Mouse (Mus musculus) stomach, postnatal 0 days (tissue): Measurements from ENCODE around the gene Scn2a. TPM values are rescaled to one million over a fixed set of nuclear protein-coding genes. Genes with fewer than 3 reads are reported as not detected.

ENCODE experiments used
- ATAC-seq: fragments of 200-750 bp; cut with Nextera tagmentation; 2 replicates; pipeline ENCODE4 v1.8.0; 2017; ENCODE audit not compliant: low FRiP score, low TSS enrichment
- DNase-seq: peaks from one replicate; pipeline ENCODE4 v3.0.0-alpha.2; 2016; ENCODE audit warnings: low spot score
- H3K27ac ChIP-seq: fragments of 300-500 bp; sonication (generic); replicated peaks from 2 replicates; pipeline ENCODE4 v1.5.1; 2014; ENCODE audit warnings: mild to moderate bottlenecking, control low read depth
- H3K27me3 ChIP-seq: fragments of 300-500 bp; sonication (generic); 2 replicates; pipeline ENCODE4 v1.6.1; 2014; ENCODE audit warnings: low read length; ENCODE audit not compliant: control insufficient read depth, insufficient read depth
- H3K36me3 ChIP-seq: fragments of 300-500 bp; sonication (generic); 2 replicates; pipeline ENCODE4 v1.6.1; 2014; ENCODE audit warnings: low read length, mixed read lengths; ENCODE audit not compliant: control insufficient read depth, insufficient read depth
- H3K4me1 ChIP-seq: fragments of 300-500 bp; sonication (generic); replicated peaks from 2 replicates; pipeline ENCODE4 v1.6.1; 2014; ENCODE audit warnings: antibody characterized with exemption; ENCODE audit not compliant: control insufficient read depth, insufficient read depth
- H3K4me2 ChIP-seq: fragments of 300-500 bp; sonication (generic); replicated peaks from 2 replicates; pipeline ENCODE4 v1.6.1; 2014; ENCODE audit warnings: low read depth, mild to moderate bottlenecking, control low read depth, moderate library complexity
- H3K4me3 ChIP-seq: fragments of 300-500 bp; sonication (generic); 2 replicates; pipeline ENCODE4 v1.5.1; 2014; ENCODE audit warnings: low read depth, low read length, control low read depth
- H3K9ac ChIP-seq: fragments of 300-500 bp; sonication (generic); 2 replicates; pipeline ENCODE4 v1.6.1; 2014; ENCODE audit warnings: mild to moderate bottlenecking, low read length, control low read depth, mixed read lengths
- H3K9me3 ChIP-seq: fragments of 300-500 bp; sonication (generic); 2 replicates; pipeline ENCODE4 v1.6.1; 2016; ENCODE audit warnings: low read length; ENCODE audit not compliant: control insufficient read depth
- CTCF ChIP-seq: IDR thresholded peaks from 2 replicates; pipeline ENCODE4 v1.5.1; 2016; ENCODE audit warnings: antibody characterized with exemption, low read depth, mild to moderate bottlenecking, moderate library complexity
- EP300 ChIP-seq: optimal IDR thresholded peaks from 2 replicates; pipeline ENCODE3; 2016; ENCODE audit warnings: antibody characterized with exemption
- WGBS: fragments of 180-500 bp; shearing (Covaris S2); extraction: QIAGEN DNeasy Blood & Tissue Kit; methylation state at CpG from one replicate; pipeline ENCODE4 v1.1.7; 2014; 5-methylcytosine and 5-hydroxymethylcytosine counted together
- polyA plus RNA-seq: library from polyadenylated mRNA; unstranded; fragments of >200 nt; fragmentation: Nextera tagmentation; extraction: Ambion mirVana; gene quantifications from 2 replicates; pipeline ENCODE4 v1.2.1, GENCODE M21; 2015

The Scn2a gene
- polyA plus RNA-seq, 1 experiment from 2014 or later, result 1.7 TPM

- no peak for DNase-seq
- no peak overlapping the region for H3K27ac ChIP-seq
- H3K36me3 ChIP-seq, result no peaks in the 10 kb centered on the region
- TF ChIP-seq CTCF (no peak), EP300 (no peak)
- H3K9ac ChIP-seq, result no peak overlapping the region
- no peaks in the 10 kb centered on the region for H3K9me3 ChIP-seq
- no peaks in the 10 kb centered on the region for H3K4me1 ChIP-seq
- 75% methylated on average over 3 of the region's 3 CpGs for WGBS
- no peak overlapping the region for H3K4me3 ChIP-seq
- no peak overlapping the region for H3K4me2 ChIP-seq
- ATAC-seq, result no peak
- H3K27me3 ChIP-seq, result no peaks in the 10 kb centered on the region
These were observed 80.6 kb downstream of the Scn2a start for GRCm38 (mm10) chr2:65701175-65701574.

- ATAC-seq (no peak), DNase-seq (no peak)
- no peak for TF ChIP-seq CTCF
- TF ChIP-seq EP300, result no peak
- H3K4me2 ChIP-seq, result no peak overlapping the region
- no peaks in the 10 kb centered on the region for H3K36me3 ChIP-seq
- 85% methylated on average over 6 of the region's 6 CpGs for WGBS
- no peaks in the 10 kb centered on the region for H3K27me3 ChIP-seq
- no peaks in the 10 kb centered on the region for H3K4me1 ChIP-seq
- no peaks in the 10 kb centered on the region for H3K9me3 ChIP-seq
- H3K9ac ChIP-seq, result no peak overlapping the region
- H3K4me3 ChIP-seq, result no peak overlapping the region
- H3K27ac ChIP-seq, result no peak overlapping the region
These were observed 101.7 kb downstream of the Scn2a start for GRCm38 (mm10) chr2:65722219-65722800.

GRCm38 (mm10) chr2:65745400-65745799 lies 124.8 kb downstream of the Scn2a start:
- Histone ChIP-seq H3K36me3 (no peaks in the 10 kb centered on the region), H3K4me2 (no peak overlapping the region), H3K4me3 (no peak overlapping the region), H3K4me1 (no peaks in the 10 kb centered on the region), H3K9ac (no peak overlapping the region), H3K27me3 (no peaks in the 10 kb centered on the region), H3K27ac (no peak overlapping the region), H3K9me3 (no peaks in the 10 kb centered on the region)
- ATAC-seq (no peak), DNase-seq (no peak)
- TF ChIP-seq EP300 (no peak), CTCF (no peak)
- 66% methylated on average over 5 of the region's 5 CpGs for WGBS

GRCm38 (mm10) chr2:65782442-65782841 lies 161.9 kb downstream of the Scn2a start:
- Histone ChIP-seq H3K9ac (no peak overlapping the region), H3K4me1 (no peaks in the 10 kb centered on the region), H3K27me3 (no peaks in the 10 kb centered on the region), H3K36me3 (no peaks in the 10 kb centered on the region), H3K27ac (no peak overlapping the region), H3K4me3 (no peak overlapping the region), H3K9me3 (no peaks in the 10 kb centered on the region), H3K4me2 (no peak overlapping the region)
- 40% methylated on average over 7 of the region's 7 CpGs for WGBS
- DNase-seq, result no peak
- no peak for TF ChIP-seq CTCF
- TF ChIP-seq EP300, result no peak
- ATAC-seq, result no peak

- TF ChIP-seq CTCF (no peak), EP300 (no peak)
- no peak overlapping the region for H3K9ac ChIP-seq
- ATAC-seq (no peak), DNase-seq (no peak)
- H3K27me3 ChIP-seq, result no peaks in the 10 kb centered on the region
- no peak overlapping the region for H3K4me3 ChIP-seq
- H3K36me3 ChIP-seq, result no peaks in the 10 kb centered on the region
- H3K4me1 ChIP-seq, result no peaks in the 10 kb centered on the region
- H3K27ac ChIP-seq, result no peak overlapping the region
- WGBS, result 68% methylated on average over 2 of the region's 2 CpGs
- no peak overlapping the region for H3K4me2 ChIP-seq
- no peaks in the 10 kb centered on the region for H3K9me3 ChIP-seq
These were observed 162.8 kb downstream of the Scn2a start for GRCm38 (mm10) chr2:65783392-65783791.

GRCm38 (mm10) chr2:65792516-65792915 lies 171.9 kb downstream of the Scn2a start:
- no peak overlapping the region for H3K4me2 ChIP-seq
- H3K27me3 ChIP-seq, result no peaks in the 10 kb centered on the region
- H3K9me3 ChIP-seq, result no peaks in the 10 kb centered on the region
- no peak for ATAC-seq
- DNase-seq, result no peak
- no peak overlapping the region for H3K9ac ChIP-seq
- no peak overlapping the region for H3K27ac ChIP-seq
- H3K4me1 ChIP-seq, result no peaks in the 10 kb centered on the region
- WGBS, result 21% methylated on average over 3 of the region's 3 CpGs
- no peaks in the 10 kb centered on the region for H3K36me3 ChIP-seq
- no peak overlapping the region for H3K4me3 ChIP-seq
- TF ChIP-seq EP300, result no peak
- peak; percentile 75 for TF ChIP-seq CTCF
